Mouse (Mus musculus): ENCODE results near the gene Ggta1. TPM values are rescaled to one million over a fixed set of nuclear protein-coding genes. Genes with fewer than 3 reads are reported as not detected.

Gene Ggta1
- total and polyA plus RNA-seq, 3 experiments = 40.5 to 55.8 (median 46.9) TPM

- Histone ChIP-seq H3K4me3 (replicated peaks in 1 of 3; ENCODE audit: low read depth in 2 of 3, low read length in 2 of 3, poor library complexity in 1 of 3) (no peak overlapping the region), H3K9me3 (replicated peaks; ENCODE audit: low read length) (no peaks in the 10 kb centered on the region), H3K27me3 (replicated peaks) (no peaks in the 10 kb centered on the region), H3K79me2 (replicated peaks; ENCODE audit: control insufficient read depth, extremely low read depth, insufficient read depth, poor library complexity, severe bottlenecking) (no peaks in the 10 kb centered on the region), H3K4me2 (ENCODE audit: insufficient read depth, low read depth, poor library complexity, severe bottlenecking) (no peak overlapping the region), H3K9ac (ENCODE audit: insufficient read depth, low read depth) (no peak overlapping the region), H3K36me3 (replicated peaks in 1 of 2; ENCODE audit: control insufficient read depth in 1 of 2, insufficient read depth in 1 of 2, low read length in 1 of 2) (no peaks in the 10 kb centered on the region), H3K27ac (ENCODE audit: insufficient read depth, low read depth) (no peak overlapping the region), H3K4me1 (ENCODE audit: control insufficient read depth in 1 of 2, insufficient read depth in 2 of 2) (peaks cover 2 to 3% of the 10 kb centered on the region in 2 experiments; a peak in 1 of 4 replicates)
- in situ Hi-C loops (cut with MboI; ENCODE audit: low pct_ligation_motif_present, low pct_unique_long_range_greater_than_20kb, low sequenced_read_pairs) = no loop called here
- TF ChIP-seq ZMIZ1 (IDR thresholded peaks at IDR 0.05; ENCODE audit: low read depth, low read length) = no peak
- TF ChIP-seq TBP (conservative IDR thresholded peaks at IDR 0.05; ENCODE audit: low read depth, low read length) = 0 out of 2 replicates have a peak, but pooled peaks have one; percentile 41
- dilution Hi-C loops (cut with MboI; ENCODE audit: extremely low pct_ligation_motif_present, extremely low pct_unique_long_range_greater_than_20kb, low sequenced_read_pairs) = no loop called here
- DNase-seq (ENCODE audit: extremely low read depth) = no peak
Observed at GRCm38 (mm10) chr2:35487700-35488099, 24.7 kb upstream of the Ggta1 start.

GRCm38 (mm10) chr2:35486981-35487655 is 24.1 kb upstream of the Ggta1 start:
- Histone ChIP-seq H3K4me3 (replicated peaks in 1 of 3; ENCODE audit: low read depth in 2 of 3, low read length in 2 of 3, poor library complexity in 1 of 3) (no peak overlapping the region), H3K9ac (ENCODE audit: insufficient read depth, low read depth) (no peak overlapping the region), H3K9me3 (replicated peaks; ENCODE audit: low read length) (no peaks in the 10 kb centered on the region), H3K4me1 (ENCODE audit: control insufficient read depth in 1 of 2, insufficient read depth in 2 of 2) (peaks cover 2 to 3% of the 10 kb centered on the region in 2 experiments; a peak in 1 of 4 replicates), H3K79me2 (replicated peaks; ENCODE audit: control insufficient read depth, extremely low read depth, insufficient read depth, poor library complexity, severe bottlenecking) (no peaks in the 10 kb centered on the region), H3K36me3 (replicated peaks in 1 of 2; ENCODE audit: control insufficient read depth in 1 of 2, insufficient read depth in 1 of 2, low read length in 1 of 2) (no peaks in the 10 kb centered on the region), H3K27ac (ENCODE audit: insufficient read depth, low read depth) (no peak overlapping the region), H3K4me2 (ENCODE audit: insufficient read depth, low read depth, poor library complexity, severe bottlenecking) (no peak overlapping the region), H3K27me3 (replicated peaks) (no peaks in the 10 kb centered on the region)
- TF ChIP-seq NELFE (IDR thresholded peaks at IDR 0.05; ENCODE audit: low read depth, low read length) (no peak), CHD1 (IDR thresholded peaks at IDR 0.05; ENCODE audit: low read depth, low read length) (no peak), BHLHE40 (IDR thresholded peaks at IDR 0.05; ENCODE audit: low read depth, low read length) (no peak), ZC3H11A (IDR thresholded peaks at IDR 0.05; ENCODE audit: low read depth, low read length) (no peak), TCF12 (IDR thresholded peaks at IDR 0.05; ENCODE audit: low read depth, low read length) (no peak), NRF1 (IDR thresholded peaks at IDR 0.05; ENCODE audit: low read depth, low read length) (no peak), SIN3A (IDR thresholded peaks at IDR 0.05; ENCODE audit: low read length) (no peak), ELF1 (IDR thresholded peaks at IDR 0.05; ENCODE audit: low read depth, low read length) (no peak), IRF4 (IDR thresholded peaks at IDR 0.05; ENCODE audit: low read depth, low read length) (no peak), TBP (conservative IDR thresholded peaks at IDR 0.05; ENCODE audit: low read depth, low read length) (no peak), ETS1 (conservative IDR thresholded peaks at IDR 0.05; ENCODE audit: low read depth, low read length) (no peak), POLR2A (IDR thresholded peaks at IDR 0.05; ENCODE audit: low read depth, low read length) (no peak), EP300 (IDR thresholded peaks at IDR 0.05; ENCODE audit: low read length) (no peak), PAX5 (IDR thresholded peaks at IDR 0.05; ENCODE audit: low read length) (no peak), ZKSCAN1 (IDR thresholded peaks at IDR 0.05; ENCODE audit: borderline replicate concordance, low read depth, low read length) (no peak)
- no peak for DNase-seq (ENCODE audit: extremely low read depth)
- in situ Hi-C loops (cut with MboI; ENCODE audit: low pct_ligation_motif_present, low pct_unique_long_range_greater_than_20kb, low sequenced_read_pairs) (no loop called here), dilution Hi-C loops (cut with MboI; ENCODE audit: extremely low pct_ligation_motif_present, extremely low pct_unique_long_range_greater_than_20kb, low sequenced_read_pairs) (no loop called here)

Measured in CH12.LX (cell line).